Mouse (Mus musculus): Measurements from ENCODE around the gene Ndufb4.

Ndufb4 gene

GRCm38 (mm10) chr16:37636107-37636506 lies 18.1 kb downstream of the Ndufb4 start:
- DNase-seq (ENCODE audit: low read depth, low spot score) = peak; percentile 11

DNA sequence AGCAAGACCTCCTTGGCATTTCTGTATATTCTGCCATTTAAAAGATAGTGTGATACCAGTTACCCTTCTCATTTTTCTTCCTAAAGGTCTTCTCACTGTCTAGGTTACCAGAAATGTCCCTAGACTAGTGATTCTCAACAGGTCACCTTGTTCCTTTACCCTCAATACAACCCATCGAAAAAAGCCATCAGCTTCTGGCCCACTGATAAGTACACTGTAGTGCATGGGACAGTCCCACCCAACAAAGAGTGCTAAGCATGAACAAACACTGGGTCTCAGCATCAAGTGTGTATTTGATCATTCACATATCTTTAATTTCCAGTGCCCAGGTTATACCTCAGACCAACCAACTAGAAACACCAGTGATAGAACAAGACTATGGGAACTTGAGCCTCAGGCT lies 19.2 kb downstream of the Ndufb4 start:
- no peak for DNase-seq (ENCODE audit: low read depth, low spot score)

- DNase-seq (ENCODE audit: low read depth, low spot score) = no peak
Measured at GRCm38 (mm10) chr16:37634578-37634977, 19.7 kb downstream of the Ndufb4 start.

DNA sequence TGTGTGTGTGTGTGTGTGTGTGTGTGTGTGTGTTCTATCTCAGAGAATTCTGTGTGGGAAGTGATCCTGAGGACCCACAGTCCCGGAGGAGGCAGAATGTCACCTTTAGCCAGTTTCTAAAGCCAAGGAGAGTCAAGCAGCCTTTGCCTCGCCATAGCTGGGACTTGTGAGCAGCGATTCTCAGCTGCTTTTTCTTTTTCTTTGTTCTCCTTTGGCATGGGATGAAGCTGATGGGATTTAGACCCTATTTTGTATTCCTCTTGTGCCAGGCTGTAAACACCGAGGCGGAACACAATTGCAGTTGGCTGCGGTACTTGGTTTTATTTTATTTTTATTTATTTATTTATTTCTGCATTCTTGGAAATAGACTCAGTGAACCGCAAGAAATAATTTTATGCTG lies 25.2 kb downstream of the Ndufb4 start:
- DNase-seq (ENCODE audit: low read depth, low spot score) = no peak

DNA sequence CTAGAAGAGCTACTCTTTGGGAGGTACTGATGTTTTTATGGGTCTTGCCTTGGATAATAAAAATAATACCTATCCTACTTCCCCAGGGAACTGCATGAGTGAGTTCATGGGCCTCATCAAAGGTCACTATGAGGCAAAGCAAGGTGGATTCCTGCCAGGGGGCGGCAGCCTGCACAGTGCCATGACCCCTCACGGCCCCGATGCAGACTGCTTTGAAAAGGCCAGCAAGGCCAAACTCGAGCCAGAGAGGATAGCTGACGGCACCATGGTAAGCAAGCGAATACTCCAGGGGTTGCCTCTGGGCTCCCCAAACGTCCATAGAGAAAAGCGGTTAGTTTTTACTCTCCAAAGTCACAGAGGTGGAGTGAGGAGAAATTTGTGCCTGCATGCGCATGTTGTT lies 25.9 kb downstream of the Ndufb4 start:
- no peak for DNase-seq (ENCODE audit: low read depth, low spot score)

GRCm38 (mm10) chr16:37626388-37626949 lies 27.8 kb downstream of the Ndufb4 start:
- no peak for DNase-seq (ENCODE audit: low read depth, low spot score)

- no peak for DNase-seq (ENCODE audit: low read depth, low spot score)
Measured at GRCm38 (mm10) chr16:37622919-37623318, 31.3 kb downstream of the Ndufb4 start.

GRCm38 (mm10) chr16:37622403-37622802 lies 31.9 kb downstream of the Ndufb4 start:
- no peak for DNase-seq (ENCODE audit: low read depth, low spot score)

DNA sequence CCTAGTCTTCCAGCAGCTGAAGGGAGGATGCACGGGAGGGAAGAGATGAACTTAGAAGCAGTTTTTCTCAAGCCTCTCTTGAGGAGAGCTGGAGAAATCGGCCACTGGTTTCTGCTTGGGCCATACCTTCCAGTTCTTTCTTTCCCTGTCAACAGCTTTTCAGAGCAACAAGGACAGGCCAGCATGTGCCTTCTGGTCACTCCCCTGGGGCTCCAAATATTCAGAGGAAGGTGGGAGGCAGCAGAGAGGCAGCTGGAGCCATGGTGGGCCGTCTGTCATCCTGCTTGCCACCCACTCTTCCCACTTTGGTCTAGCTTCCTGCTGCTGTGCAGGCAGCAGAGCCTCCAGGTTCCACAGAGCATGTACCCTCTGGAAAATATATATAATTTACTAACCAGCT lies 36.6 kb downstream of the Ndufb4 start:
- DNase-seq (ENCODE audit: low read depth, low spot score) = peak; percentile 26

GRCm38 (mm10) chr16:37616104-37616503 lies 38.1 kb downstream of the Ndufb4 start:
- no peak for DNase-seq (ENCODE audit: low read depth, low spot score)

DNA sequence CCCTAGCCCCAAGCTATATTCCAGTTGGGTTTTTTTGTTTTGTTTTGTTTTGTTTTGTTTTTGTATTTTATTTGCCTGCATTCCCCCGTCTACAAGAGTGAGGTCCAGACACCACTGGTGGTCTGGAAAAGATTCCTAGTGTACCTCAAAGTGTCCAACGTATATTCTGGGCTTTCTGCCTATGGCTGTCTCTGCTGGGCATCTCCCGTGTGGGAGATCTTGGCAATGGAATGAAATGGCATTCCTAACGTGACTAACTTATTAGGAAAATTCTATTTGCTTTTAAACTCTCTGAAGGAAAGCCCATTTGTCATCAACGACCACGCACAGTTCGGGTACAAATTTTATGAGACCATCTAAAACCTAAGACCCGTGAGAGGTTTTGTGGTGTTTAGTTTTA lies 38.8 kb downstream of the Ndufb4 start:
- no peak for DNase-seq (ENCODE audit: low read depth, low spot score)

DNA sequence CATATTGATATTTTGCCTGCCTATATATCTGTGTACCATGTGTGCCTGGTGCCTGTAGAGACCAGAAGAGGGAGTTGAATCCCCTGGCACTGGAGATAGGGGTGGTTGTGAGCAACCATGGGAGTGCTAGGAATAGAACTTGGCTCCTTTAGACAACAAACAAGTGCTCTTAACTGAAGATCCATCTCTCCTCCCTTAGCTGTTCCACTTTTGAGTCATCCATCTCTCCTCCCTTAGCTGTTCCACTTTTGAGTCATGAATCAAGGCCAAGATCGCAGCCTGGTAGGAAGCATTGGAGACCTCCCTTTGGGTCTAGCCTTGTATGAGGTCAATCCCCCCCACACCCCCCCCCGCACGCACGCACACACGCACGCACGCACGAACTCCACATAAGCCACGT lies 39.7 kb downstream of the Ndufb4 start:
- DNase-seq (ENCODE audit: low read depth, low spot score) = no peak

DNA sequence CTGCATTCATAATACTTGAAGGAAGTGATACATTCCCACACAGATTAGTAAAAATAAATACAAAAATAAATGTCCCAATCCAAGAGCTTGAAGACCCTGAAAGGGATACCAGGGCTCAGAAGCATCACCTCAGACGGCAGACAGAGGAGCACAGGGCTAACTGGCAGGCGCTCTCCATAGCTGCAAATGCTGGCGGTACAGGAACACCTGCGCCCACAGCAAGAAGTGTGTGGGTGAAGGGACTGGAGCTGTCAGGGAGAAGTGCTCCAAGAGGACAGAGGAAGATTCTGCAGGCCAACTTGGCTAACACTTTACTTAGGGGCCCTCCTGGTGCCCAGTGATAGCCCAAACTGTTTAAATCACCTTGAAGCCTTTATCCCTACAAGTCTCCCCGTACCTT lies 42.2 kb downstream of the Ndufb4 start:
- DNase-seq (ENCODE audit: low read depth, low spot score) = no peak

DNA sequence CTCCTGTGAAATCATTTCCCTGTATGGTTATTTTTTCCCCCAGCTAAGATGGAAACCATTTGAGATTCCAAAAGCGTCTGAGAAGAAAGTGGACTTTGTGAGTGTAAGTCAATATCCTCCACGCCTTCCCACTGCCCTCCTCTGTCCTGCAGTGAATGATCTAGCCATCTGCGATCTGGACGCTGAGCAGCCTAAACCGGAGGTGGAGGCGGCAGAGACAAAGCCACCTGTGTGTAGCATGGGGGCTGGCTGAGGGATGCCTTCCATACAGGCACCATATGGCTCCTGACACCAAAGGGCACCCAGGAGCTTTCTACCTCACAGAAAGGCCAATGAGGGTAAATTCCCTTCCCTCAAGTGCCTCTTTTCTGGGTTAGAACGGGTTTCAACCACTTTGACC lies 43.2 kb downstream of the Ndufb4 start:
- peak; percentile 39 for DNase-seq (ENCODE audit: low read depth, low spot score)

DNA sequence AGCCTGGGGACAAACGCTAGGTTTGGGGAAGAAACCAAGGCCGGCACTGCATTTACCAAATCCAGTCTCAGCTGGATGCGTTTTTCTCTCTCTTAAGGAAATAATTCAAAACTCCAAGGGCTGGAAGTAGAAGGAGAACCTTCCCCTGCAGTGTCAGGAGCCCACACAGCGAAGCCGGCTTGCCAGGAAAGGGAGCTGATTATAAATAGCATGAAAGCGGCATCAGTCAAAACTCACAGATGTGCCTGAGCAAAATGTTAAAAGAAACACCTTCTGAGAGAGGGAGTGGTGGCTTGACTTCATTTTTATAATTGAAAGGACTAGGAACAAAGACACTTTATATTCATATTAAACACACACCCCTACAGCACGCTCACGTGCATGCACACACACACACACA lies 43.9 kb downstream of the Ndufb4 start:
- no peak for DNase-seq (ENCODE audit: low read depth, low spot score)

DNA sequence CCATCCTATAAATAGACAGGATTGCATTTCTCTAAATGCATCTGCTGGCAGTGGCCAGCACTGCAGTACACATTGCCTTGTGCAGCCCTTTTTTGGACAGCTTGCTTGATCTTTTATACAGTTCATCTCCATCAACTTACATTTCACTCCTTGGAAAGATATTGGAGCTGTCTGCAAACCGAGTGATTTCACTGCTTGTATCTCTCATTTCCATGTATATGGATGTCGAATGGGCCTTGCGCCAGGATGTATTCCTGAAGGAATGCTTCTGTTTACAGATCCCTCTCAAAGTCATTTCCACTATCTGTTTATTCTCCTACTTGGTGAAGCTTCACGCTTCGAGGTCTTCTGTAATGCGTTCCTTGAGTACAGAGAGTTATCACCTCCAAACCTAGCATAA lies 50.0 kb downstream of the Ndufb4 start:
- no peak for DNase-seq (ENCODE audit: low read depth, low spot score)

DNA sequence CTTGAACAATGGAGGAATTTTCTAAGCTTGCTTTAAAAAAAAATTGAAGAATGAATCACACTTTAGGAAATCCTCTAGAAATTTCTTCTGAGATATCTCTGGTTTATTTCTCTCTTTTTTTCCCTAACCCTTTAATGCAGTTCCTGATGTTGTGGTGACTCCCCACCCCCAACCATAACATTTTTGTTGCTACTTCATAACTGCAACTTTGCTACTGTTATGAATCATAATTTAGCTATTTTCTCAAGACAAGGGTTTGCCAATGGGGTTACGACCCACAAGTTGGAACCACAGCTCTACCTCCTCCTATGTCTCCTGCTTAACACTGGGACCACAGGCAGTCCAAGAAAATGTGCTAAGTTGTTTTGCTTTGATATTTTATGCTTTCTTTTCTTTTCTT lies 50.8 kb downstream of the Ndufb4 start:
- no peak for DNase-seq (ENCODE audit: low read depth, low spot score)

- DNase-seq (ENCODE audit: low read depth, low spot score) = no peak
Measured at GRCm38 (mm10) chr16:37599326-37599725, 54.9 kb downstream of the Ndufb4 start.

DNA sequence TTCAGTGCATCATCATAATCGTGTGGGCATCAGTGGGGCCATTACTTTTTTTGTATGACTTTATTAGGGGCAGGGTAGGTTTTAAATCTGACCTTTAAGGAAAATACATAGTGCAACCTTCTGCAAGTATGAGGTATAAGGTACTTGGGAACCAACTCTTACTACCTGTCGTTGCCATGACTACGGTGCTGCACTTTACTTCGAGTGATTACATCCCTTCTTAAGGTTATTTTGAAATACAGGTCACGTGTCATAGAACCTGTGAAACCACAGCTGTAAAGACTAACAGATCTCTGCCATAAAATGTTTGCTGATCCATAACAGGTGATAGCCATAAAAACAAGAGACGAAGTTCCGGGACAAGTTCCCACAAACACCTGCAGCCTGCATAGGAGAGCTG lies 55.8 kb downstream of the Ndufb4 start:
- peak; percentile 23 for DNase-seq (ENCODE audit: low read depth, low spot score)

DNA sequence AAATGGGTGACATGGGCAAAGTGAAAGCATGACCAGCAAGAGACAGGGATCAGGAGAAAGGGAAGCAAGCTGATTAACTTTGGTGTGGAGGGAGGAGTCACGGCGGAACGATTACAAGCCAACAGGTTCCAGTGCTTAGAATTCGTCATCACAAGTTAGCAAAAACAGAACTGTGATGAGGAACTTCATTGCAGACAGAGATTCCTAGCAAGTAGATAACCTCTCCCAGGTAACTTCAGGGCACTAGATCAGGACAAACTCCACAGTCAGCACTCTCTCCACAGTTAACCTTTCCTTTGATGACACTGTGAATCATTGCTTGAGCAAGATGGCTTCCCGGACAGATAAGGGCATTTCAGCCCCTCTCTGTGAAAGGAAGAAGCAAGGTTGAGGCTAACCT lies 56.8 kb downstream of the Ndufb4 start:
- DNase-seq (ENCODE audit: low read depth, low spot score) = no peak
